Mouse (Mus musculus) granulocyte monocyte progenitor cell, adult 5-6 weeks (primary cell): ENCODE measurements at regions not wholly inside any gene's neighbourhood (a gene's known extent, or its start where the extent isn't known, plus 50 kb on each side); places are given as distances from the start of the nearest gene placed in this dataset.
"Not testable (repeated sequence)": the region's sequence is repeated elsewhere in the genome, so short reads cannot be mapped to it uniquely, and the experiment has no call there.

Experiments used
- ATAC-seq: replicated peaks from 2 replicates; pipeline ENCODE4 v1.8.0; 2016; ENCODE audit warnings: mild to moderate bottlenecking, moderate TSS enrichment, inconsistent platforms; ENCODE audit not compliant: poor library complexity, severe bottlenecking

DNA sequence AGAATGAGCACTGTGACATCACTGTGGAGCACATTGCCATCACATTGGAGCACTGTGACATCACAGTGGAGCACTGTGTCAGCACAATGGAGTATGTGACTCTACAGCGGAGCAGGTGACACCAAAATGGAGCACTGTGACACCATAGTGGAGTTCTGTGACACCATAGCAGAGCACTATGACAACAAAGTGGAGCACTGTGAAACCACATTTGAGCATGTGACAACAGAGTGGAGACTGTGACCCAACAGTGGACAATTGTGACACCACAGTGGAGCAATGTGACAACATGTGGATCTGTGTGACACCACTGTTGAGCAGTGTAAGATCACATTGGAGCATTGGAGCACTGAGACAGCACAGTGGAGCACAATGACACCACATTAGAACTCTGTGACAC is 87.2 kb upstream of the Vmn1r2 start:
- no peak for ATAC-seq

DNA sequence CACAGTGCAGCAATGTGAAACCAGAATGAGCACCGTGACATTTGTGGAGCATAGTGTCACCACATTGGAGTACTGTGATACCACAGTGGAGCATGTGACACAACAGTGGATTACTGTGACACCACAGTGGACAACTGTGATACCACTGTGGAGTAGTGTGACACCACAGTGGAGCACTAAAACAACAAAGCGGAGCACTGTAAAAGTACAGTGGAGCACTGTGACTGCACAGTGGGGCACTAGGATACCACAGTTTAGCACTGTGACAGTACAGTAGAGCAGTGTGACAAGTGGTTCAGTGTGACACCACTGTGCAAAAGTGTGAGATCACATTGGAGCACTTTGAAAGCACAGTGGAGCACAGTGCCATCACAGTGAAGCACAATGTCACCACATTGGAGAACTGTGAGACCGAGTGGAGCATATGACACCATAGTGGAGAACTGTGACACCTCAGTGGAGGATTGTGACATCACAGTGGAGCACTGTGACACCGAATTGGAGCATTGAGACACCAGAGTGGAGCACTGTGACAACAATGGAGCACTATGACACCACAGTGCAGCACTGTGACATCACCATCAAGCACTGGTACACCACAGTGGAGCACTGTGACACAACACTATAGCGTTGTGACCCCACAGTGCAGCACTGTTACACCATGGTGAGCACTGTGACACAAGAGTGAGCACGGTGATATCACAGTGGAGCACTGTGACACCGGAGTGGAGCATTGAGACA is 86.6 kb upstream of the Vmn1r2 start:
- ATAC-seq: 0 out of 2 replicates have a peak, but pooled peaks have one; percentile 2

DNA sequence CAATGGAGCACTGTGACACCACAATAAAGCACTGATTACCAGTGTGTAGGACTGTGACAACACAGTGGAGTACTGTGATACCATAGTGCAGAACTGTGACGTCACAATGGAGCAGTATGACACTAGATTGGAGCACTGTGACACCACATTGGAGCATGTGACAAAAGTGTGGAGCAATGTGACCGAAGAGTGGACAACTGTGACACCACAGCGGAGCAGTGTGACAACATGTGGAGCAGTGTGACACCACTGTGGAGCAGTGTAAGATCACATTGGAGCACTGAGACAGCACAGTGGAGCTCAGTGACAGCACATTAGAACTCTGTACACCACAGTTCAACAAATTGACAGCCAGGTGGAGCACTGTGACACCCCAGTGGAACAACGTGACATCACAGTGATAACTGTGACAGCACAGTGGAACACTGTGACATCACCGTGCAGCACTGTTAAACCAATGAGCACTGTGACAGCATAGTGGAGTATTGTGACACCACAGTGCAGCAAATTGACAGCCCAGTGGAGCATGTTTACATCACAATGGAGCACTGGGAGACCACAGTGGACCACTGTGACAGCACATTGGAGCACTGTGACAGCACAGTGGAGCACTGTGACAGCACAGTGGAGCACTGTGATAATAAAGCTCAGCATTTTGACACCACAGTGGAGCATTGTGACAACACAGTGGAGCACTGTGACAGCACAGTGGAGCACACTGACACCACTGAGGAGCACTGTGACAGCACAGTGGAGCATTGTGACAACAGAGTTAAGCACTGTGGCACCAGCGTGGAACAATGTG is 85.8 kb upstream of the Vmn1r2 start:
- no peak for ATAC-seq

DNA sequence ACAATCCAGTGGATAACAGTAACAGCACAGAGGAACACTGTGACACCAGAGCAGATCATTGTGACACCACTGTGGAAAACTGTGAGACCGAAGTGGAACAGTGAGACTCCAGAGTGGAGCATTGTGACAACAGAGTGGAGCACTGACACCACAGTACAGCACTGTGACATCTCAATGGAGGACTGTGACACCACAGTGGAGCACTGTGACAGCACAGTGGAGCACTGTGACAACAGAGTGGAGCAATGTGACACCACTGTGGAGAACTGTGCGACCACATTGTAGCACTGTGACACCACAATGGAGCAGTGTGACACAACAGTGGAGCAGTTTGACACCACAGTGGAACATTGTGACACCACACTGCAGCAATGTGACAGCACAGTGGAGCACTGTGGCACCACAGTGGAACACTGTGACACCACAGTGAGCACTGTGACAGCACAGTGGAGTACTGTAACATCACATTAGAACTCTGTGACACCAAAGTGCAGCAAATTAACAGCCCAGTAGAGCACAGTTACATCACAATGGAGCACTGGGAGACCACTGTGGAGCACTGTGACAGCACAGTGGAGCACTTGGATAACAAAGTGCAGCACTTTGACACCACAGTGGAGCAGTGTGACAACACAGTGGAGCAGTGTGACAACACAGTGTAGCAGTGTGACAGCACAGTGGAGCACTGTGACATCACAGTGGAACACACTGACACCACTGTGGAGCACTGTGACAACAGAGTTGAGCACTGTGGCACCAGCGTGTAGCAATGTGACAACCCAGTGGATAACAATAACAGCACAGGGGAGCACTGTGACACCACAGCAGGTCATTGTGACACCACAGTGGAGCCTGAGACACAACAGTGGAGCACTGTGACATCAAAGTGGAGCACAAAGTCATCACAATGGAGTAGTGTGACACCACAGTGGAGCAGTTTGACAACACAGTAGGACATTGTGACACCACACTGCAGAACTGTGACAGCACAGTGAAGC is 84.9 kb upstream of the Vmn1r2 start:
- peak; percentile 4 for ATAC-seq

- peak; percentile 6 for ATAC-seq
Measured at GRCm38 (mm10) chr4:3083161-3084020, 83.7 kb upstream of the Vmn1r2 start.

GRCm38 (mm10) chr4:3084021-3084545 is 83.0 kb upstream of the Vmn1r2 start:
- ATAC-seq: peak; percentile 9; the same call in 1 of the 2 replicates

DNA sequence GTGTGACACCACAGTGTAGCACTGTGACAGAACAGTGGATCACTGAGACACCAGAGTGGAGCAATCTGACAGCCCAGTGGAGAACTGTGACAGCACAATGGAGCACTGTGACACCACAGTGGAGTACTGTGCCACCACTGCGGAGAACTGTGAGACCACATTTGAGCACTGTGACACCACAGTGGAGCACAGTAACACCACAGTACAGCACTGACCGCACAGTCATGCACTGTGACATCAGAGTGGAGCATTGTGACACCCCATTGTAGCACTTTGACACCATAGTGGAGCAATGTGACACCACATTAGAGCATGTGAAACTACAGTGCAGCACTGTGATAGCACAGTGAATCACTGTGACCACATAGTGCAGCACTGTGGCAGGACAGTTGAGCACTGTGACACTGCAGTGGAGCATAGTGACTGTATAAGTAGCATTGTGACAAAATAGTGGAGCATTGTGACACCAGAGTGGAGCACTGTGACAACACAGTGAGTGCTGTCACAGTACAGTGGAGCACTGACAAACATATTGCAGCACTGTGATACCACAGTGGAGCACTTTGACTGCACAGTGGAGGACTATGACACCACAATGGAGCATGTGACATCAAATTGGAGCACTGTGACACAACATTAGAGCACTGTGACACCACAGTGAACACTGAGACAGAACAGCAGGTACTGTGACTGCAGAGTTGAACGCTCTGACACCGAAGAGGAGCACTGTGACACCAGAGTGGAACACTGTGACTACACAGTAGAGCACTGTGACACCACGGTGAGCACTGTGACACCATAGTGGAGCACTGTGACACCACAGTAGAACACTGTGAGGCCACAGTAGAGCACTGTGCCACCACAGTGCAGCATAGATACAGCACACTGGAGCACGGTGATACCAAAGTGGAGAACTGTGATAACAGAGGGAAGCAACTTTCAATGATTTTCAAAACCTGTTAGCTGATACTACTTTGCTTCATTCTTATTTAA is 81.4 kb upstream of the Vmn1r2 start:
- ATAC-seq: no peak

DNA sequence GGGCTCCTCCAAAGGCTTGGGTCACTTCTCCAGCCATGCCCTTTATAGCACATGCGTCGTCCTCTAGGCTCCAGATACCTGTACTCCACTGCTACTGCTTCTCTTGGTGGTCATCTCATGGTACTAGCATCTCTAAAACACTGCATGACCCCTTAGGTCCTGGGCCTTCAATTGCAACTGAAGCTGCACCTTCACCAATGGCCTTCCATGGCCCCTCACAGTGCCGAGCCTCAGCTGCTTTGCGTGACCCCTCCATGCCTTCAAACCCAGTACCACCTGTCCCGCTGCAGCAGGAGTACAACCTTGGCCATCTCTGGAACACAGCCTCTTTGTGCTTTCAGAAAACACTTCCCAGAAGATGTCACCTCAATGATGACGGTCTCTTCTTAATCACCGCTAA is 79.5 kb upstream of the Vmn1r2 start:
- ATAC-seq: not testable (repeated sequence)

DNA sequence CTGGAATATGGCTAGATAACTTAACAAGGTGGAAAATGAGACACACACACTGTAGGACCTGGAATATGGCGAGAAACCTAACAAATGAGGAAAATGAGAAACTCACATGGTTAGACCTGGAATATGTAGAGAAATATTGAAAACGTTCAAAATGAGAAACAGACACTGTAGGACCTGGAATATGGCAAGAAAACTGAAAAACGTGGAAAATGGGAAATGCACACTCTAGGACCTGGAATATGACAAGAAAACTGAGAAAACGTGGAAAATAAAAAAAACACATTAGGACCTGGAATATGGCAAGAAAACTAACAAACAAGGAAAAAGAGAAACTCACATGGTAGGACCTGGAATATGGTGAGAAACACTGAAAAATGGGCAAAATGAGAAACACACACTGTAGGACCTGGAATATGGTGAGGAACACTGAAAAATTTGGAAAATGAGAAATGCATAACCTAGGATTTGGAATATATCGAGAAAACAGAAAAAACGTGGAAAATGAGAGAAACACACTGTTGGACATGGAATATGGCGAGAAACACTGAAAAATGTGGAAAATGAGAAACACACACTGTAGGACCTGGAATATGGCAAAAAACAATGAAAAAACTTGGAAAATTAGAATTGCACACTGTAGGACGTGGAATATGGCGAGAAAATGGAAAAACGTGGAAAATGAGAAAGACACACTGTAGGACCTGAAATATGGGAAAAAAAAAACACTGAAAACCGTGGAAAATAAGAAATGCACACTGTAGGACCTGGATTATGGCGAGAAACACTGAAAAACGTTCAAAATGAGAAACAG is 77.3 kb upstream of the Vmn1r2 start:
- ATAC-seq: peak; percentile 48

GRCm38 (mm10) chr4:3090378-3090735 is 76.8 kb upstream of the Vmn1r2 start:
- peak; percentile 40 for ATAC-seq

DNA sequence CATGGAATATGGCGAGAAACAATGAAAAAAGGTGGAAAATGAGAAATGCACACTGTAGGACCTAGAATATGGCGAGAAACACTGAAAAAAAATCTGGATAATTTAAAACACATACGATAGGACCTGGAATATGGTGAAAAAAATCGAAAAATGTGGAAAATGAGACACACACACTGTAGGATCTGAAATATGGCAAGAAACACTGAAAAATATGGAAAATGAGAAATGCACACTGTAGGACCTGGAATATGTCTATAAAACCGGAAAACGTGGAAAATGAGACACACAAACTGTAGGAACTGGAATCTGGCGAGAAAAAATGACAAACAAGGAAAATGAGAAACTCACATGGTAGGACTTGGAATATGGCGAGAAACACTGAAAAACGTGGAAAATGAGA is 76.4 kb upstream of the Vmn1r2 start:
- ATAC-seq: 0 out of 2 replicates have a peak, but pooled peaks have one; percentile 10
